Mouse (Mus musculus): ENCODE data around the gene Myh3. TPM values are rescaled to one million over a fixed set of nuclear protein-coding genes. Genes with fewer than 3 reads are reported as not detected.

The Myh3 gene
- polyA plus RNA-seq, 1 experiment from 2014 or later: 150 TPM

GRCm38 (mm10) chr11:67104714-67105113, 26.6 kb downstream of the Myh3 start:
- Histone ChIP-seq H3K4me1 (no peaks in the 10 kb centered on the region), H3K27me3 (no peaks in the 10 kb centered on the region), H3K9ac (no peak overlapping the region), H3K27ac (replicated peaks) (no peak overlapping the region), H3K36me3 (no peaks in the 10 kb centered on the region), H3K9me3 (replicated peaks) (no peaks in the 10 kb centered on the region), H3K4me3 (replicated peaks) (no peak overlapping the region), H3K4me2 (replicated peaks) (no peak overlapping the region)
- 72% methylated on average over 11 of the region's 11 CpGs for WGBS
- no peak for ATAC-seq (ENCODE audit: insufficient number of reproducible peaks, low FRiP score, low TSS enrichment, low read depth)

GRCm38 (mm10) chr11:67105689-67106088, 27.6 kb downstream of the Myh3 start:
- H3K4me2 ChIP-seq (replicated peaks): no peak overlapping the region
- H3K4me3 ChIP-seq (replicated peaks): no peak overlapping the region
- H3K36me3 ChIP-seq: no peaks in the 10 kb centered on the region
- WGBS: 45% methylated on average over 4 of the region's 4 CpGs
- no peaks in the 10 kb centered on the region for H3K9me3 ChIP-seq (replicated peaks)
- H3K9ac ChIP-seq: no peak overlapping the region
- no peaks in the 10 kb centered on the region for H3K27me3 ChIP-seq
- H3K4me1 ChIP-seq: no peaks in the 10 kb centered on the region
- ATAC-seq (ENCODE audit: insufficient number of reproducible peaks, low FRiP score, low TSS enrichment, low read depth): peak; percentile 74
- no peak overlapping the region for H3K27ac ChIP-seq (replicated peaks)

- no peak overlapping the region for H3K4me2 ChIP-seq (replicated peaks)
- 87% methylated on average over 10 of the region's 10 CpGs for WGBS
- no peak overlapping the region for H3K27ac ChIP-seq (replicated peaks)
- no peak overlapping the region for H3K4me3 ChIP-seq (replicated peaks)
- ATAC-seq (ENCODE audit: insufficient number of reproducible peaks, low FRiP score, low TSS enrichment, low read depth): no peak
- H3K9me3 ChIP-seq (replicated peaks): no peaks in the 10 kb centered on the region
- H3K4me1 ChIP-seq: no peaks in the 10 kb centered on the region
- no peak overlapping the region for H3K9ac ChIP-seq
- H3K27me3 ChIP-seq: no peaks in the 10 kb centered on the region
- H3K36me3 ChIP-seq: no peaks in the 10 kb centered on the region
These were observed 28.9 kb downstream of the Myh3 start for GRCm38 (mm10) chr11:67106973-67107372.

GRCm38 (mm10) chr11:67110168-67110948, 32.3 kb downstream of the Myh3 start:
- no peaks in the 10 kb centered on the region for H3K4me1 ChIP-seq
- no peak overlapping the region for H3K4me3 ChIP-seq (replicated peaks)
- H3K27me3 ChIP-seq: no peaks in the 10 kb centered on the region
- H3K36me3 ChIP-seq: no peaks in the 10 kb centered on the region
- WGBS: 32% methylated on average over 5 of the region's 5 CpGs
- no peak overlapping the region for H3K4me2 ChIP-seq (replicated peaks)
- no peak overlapping the region for H3K9ac ChIP-seq
- H3K27ac ChIP-seq (replicated peaks): no peak overlapping the region
- ATAC-seq (ENCODE audit: insufficient number of reproducible peaks, low FRiP score, low TSS enrichment, low read depth): peak; percentile 7; the same call in 1 of the 2 replicates
- no peaks in the 10 kb centered on the region for H3K9me3 ChIP-seq (replicated peaks)

GRCm38 (mm10) chr11:67112019-67112850, 34.1 kb downstream of the Myh3 start:
- no peak overlapping the region for H3K27ac ChIP-seq (replicated peaks)
- no peak overlapping the region for H3K4me2 ChIP-seq (replicated peaks)
- H3K9me3 ChIP-seq (replicated peaks): no peaks in the 10 kb centered on the region
- no peaks in the 10 kb centered on the region for H3K27me3 ChIP-seq
- H3K9ac ChIP-seq: no peak overlapping the region
- H3K36me3 ChIP-seq: no peaks in the 10 kb centered on the region
- WGBS: 28% methylated on average over 11 of the region's 11 CpGs
- H3K4me3 ChIP-seq (replicated peaks): no peak overlapping the region
- ATAC-seq (ENCODE audit: insufficient number of reproducible peaks, low FRiP score, low TSS enrichment, low read depth): no peak
- no peaks in the 10 kb centered on the region for H3K4me1 ChIP-seq

- H3K27me3 ChIP-seq: no peaks in the 10 kb centered on the region
- WGBS: 38% methylated on average over 11 of the region's 11 CpGs
- no peaks in the 10 kb centered on the region for H3K9me3 ChIP-seq (replicated peaks)
- H3K36me3 ChIP-seq: no peaks in the 10 kb centered on the region
- H3K9ac ChIP-seq: no peak overlapping the region
- no peak overlapping the region for H3K4me2 ChIP-seq (replicated peaks)
- H3K4me1 ChIP-seq: no peaks in the 10 kb centered on the region
- H3K27ac ChIP-seq (replicated peaks): no peak overlapping the region
- no peak for ATAC-seq (ENCODE audit: insufficient number of reproducible peaks, low FRiP score, low TSS enrichment, low read depth)
- H3K4me3 ChIP-seq (replicated peaks): no peak overlapping the region
These were observed 34.7 kb downstream of the Myh3 start for GRCm38 (mm10) chr11:67112851-67113202.

- no peaks in the 10 kb centered on the region for H3K9me3 ChIP-seq (replicated peaks)
- no peaks in the 10 kb centered on the region for H3K27me3 ChIP-seq
- H3K9ac ChIP-seq: no peak overlapping the region
- H3K4me2 ChIP-seq (replicated peaks): no peak overlapping the region
- H3K4me3 ChIP-seq (replicated peaks): no peak overlapping the region
- WGBS: 88% methylated on average over 6 of the region's 6 CpGs
- H3K36me3 ChIP-seq: no peaks in the 10 kb centered on the region
- H3K27ac ChIP-seq (replicated peaks): no peak overlapping the region
- ATAC-seq (ENCODE audit: insufficient number of reproducible peaks, low FRiP score, low TSS enrichment, low read depth): no peak
- no peaks in the 10 kb centered on the region for H3K4me1 ChIP-seq
These were observed 35.3 kb downstream of the Myh3 start for GRCm38 (mm10) chr11:67113381-67113780.

- Histone ChIP-seq H3K4me1 (no peaks in the 10 kb centered on the region), H3K4me2 (replicated peaks) (no peak overlapping the region), H3K27ac (replicated peaks) (no peak overlapping the region), H3K36me3 (no peaks in the 10 kb centered on the region), H3K27me3 (no peaks in the 10 kb centered on the region), H3K9ac (no peak overlapping the region), H3K4me3 (replicated peaks) (no peak overlapping the region), H3K9me3 (replicated peaks) (no peaks in the 10 kb centered on the region)
- WGBS: 86% methylated on average over 5 of the region's 5 CpGs
- ATAC-seq (ENCODE audit: insufficient number of reproducible peaks, low FRiP score, low TSS enrichment, low read depth): no peak
These were observed 36.2 kb downstream of the Myh3 start for GRCm38 (mm10) chr11:67114261-67114660.

GRCm38 (mm10) chr11:67114901-67115300, 36.8 kb downstream of the Myh3 start:
- no peak overlapping the region for H3K4me3 ChIP-seq (replicated peaks)
- 85% methylated on average over 12 of the region's 12 CpGs for WGBS
- no peak overlapping the region for H3K4me2 ChIP-seq (replicated peaks)
- no peak for ATAC-seq (ENCODE audit: insufficient number of reproducible peaks, low FRiP score, low TSS enrichment, low read depth)
- no peaks in the 10 kb centered on the region for H3K4me1 ChIP-seq
- H3K9me3 ChIP-seq (replicated peaks): no peaks in the 10 kb centered on the region
- no peak overlapping the region for H3K27ac ChIP-seq (replicated peaks)
- H3K36me3 ChIP-seq: no peaks in the 10 kb centered on the region
- H3K27me3 ChIP-seq: no peaks in the 10 kb centered on the region
- H3K9ac ChIP-seq: no peak overlapping the region

- no peaks in the 10 kb centered on the region for H3K36me3 ChIP-seq
- H3K27ac ChIP-seq (replicated peaks): no peak overlapping the region
- no peak overlapping the region for H3K9ac ChIP-seq
- no peaks in the 10 kb centered on the region for H3K9me3 ChIP-seq (replicated peaks)
- H3K27me3 ChIP-seq: no peaks in the 10 kb centered on the region
- no peak overlapping the region for H3K4me2 ChIP-seq (replicated peaks)
- 81% methylated on average over 5 of the region's 5 CpGs for WGBS
- H3K4me1 ChIP-seq: no peaks in the 10 kb centered on the region
- H3K4me3 ChIP-seq (replicated peaks): no peak overlapping the region
- no peak for ATAC-seq (ENCODE audit: insufficient number of reproducible peaks, low FRiP score, low TSS enrichment, low read depth)
These were observed 38.6 kb downstream of the Myh3 start for GRCm38 (mm10) chr11:67116725-67117124.

- ATAC-seq (ENCODE audit: insufficient number of reproducible peaks, low FRiP score, low TSS enrichment, low read depth): no peak
- no peaks in the 10 kb centered on the region for H3K27me3 ChIP-seq
- H3K27ac ChIP-seq (replicated peaks): no peak overlapping the region
- no peak overlapping the region for H3K9ac ChIP-seq
- no peaks in the 10 kb centered on the region for H3K9me3 ChIP-seq (replicated peaks)
- no peaks in the 10 kb centered on the region for H3K36me3 ChIP-seq
- WGBS: 40% methylated on average over 4 of the region's 4 CpGs
- no peaks in the 10 kb centered on the region for H3K4me1 ChIP-seq
- no peak overlapping the region for H3K4me2 ChIP-seq (replicated peaks)
- no peak overlapping the region for H3K4me3 ChIP-seq (replicated peaks)
These were observed 41.5 kb downstream of the Myh3 start for GRCm38 (mm10) chr11:67119539-67120070.
